Mouse (Mus musculus): ENCODE data around the gene Ankrd33b. TPM values are rescaled to one million over a fixed set of nuclear protein-coding genes. Genes with fewer than 3 reads are reported as not detected.

The Ankrd33b gene
- polyA plus RNA-seq, 1 experiment from 2014 or later, result 3.5 TPM

GRCm38 (mm10) chr15:31366596-31367480, 688 bp downstream of the Ankrd33b start:
- peak overlapping the region; percentile 76 for H3K4me3 ChIP-seq
- no peaks in the 10 kb centered on the region for H3K9me3 ChIP-seq (replicated peaks)
- ATAC-seq (replicated peaks; ENCODE audit: insufficient number of reproducible peaks, insufficient read depth, low FRiP score, low read depth), result peak; percentile 25; the same call in 1 of the 2 replicates
- peak overlapping the region; percentile 99 for H3K4me2 ChIP-seq
- peaks cover 23% of the 10 kb centered on the region for H3K27me3 ChIP-seq
- H3K27ac ChIP-seq, result peak overlapping the region; percentile 36; the same call in 1 of the 2 replicates
- under 1% methylated on average over 72 of the region's 72 CpGs for WGBS
- peak overlapping the region; percentile 69 for H3K9ac ChIP-seq
- no peaks in the 10 kb centered on the region for H3K36me3 ChIP-seq
- peaks cover 34% of the 10 kb centered on the region for H3K4me1 ChIP-seq (replicated peaks)

- Histone ChIP-seq H3K27me3 (peaks cover 23% of the 10 kb centered on the region), H3K4me2 (peak overlapping the region; percentile 99), H3K27ac (0 out of 2 replicates have a peak overlapping the region, but pooled peaks have one; percentile 28), H3K36me3 (no peaks in the 10 kb centered on the region), H3K4me3 (peak overlapping the region; percentile 76), H3K4me1 (replicated peaks) (peaks cover 34% of the 10 kb centered on the region), H3K9ac (peak overlapping the region; percentile 69), H3K9me3 (replicated peaks) (no peaks in the 10 kb centered on the region)
- WGBS, result 3% methylated on average over 37 of the region's 37 CpGs
- no peak for ATAC-seq (replicated peaks; ENCODE audit: insufficient number of reproducible peaks, insufficient read depth, low FRiP score, low read depth)
These were observed 1.6 kb downstream of the Ankrd33b start for GRCm38 (mm10) chr15:31365720-31366591.

GRCm38 (mm10) chr15:31365041-31365719, 2.3 kb downstream of the Ankrd33b start:
- 35% methylated on average over 11 of the region's 11 CpGs for WGBS
- H3K4me2 ChIP-seq, result peak overlapping the region; percentile 99
- no peaks in the 10 kb centered on the region for H3K36me3 ChIP-seq
- peaks cover 34% of the 10 kb centered on the region for H3K4me1 ChIP-seq (replicated peaks)
- peaks cover 23% of the 10 kb centered on the region for H3K27me3 ChIP-seq
- H3K9ac ChIP-seq, result peak overlapping the region; percentile 69; the same call in 1 of the 2 replicates
- H3K9me3 ChIP-seq (replicated peaks), result no peaks in the 10 kb centered on the region
- no peak overlapping the region for H3K27ac ChIP-seq
- peak overlapping the region; percentile 76 for H3K4me3 ChIP-seq
- no peak for ATAC-seq (replicated peaks; ENCODE audit: insufficient number of reproducible peaks, insufficient read depth, low FRiP score, low read depth)

- peaks cover 21% of the 10 kb centered on the region for H3K27me3 ChIP-seq
- no peak overlapping the region for H3K4me2 ChIP-seq
- ATAC-seq (replicated peaks; ENCODE audit: insufficient number of reproducible peaks, insufficient read depth, low FRiP score, low read depth), result no peak
- H3K4me1 ChIP-seq (replicated peaks), result peaks cover 34% of the 10 kb centered on the region
- H3K9ac ChIP-seq, result no peak overlapping the region
- 83% methylated on average over 6 of the region's 6 CpGs for WGBS
- H3K36me3 ChIP-seq, result no peaks in the 10 kb centered on the region
- H3K9me3 ChIP-seq (replicated peaks), result no peaks in the 10 kb centered on the region
- H3K4me3 ChIP-seq, result no peak overlapping the region
- H3K27ac ChIP-seq, result no peak overlapping the region
These were observed 3.1 kb downstream of the Ankrd33b start for GRCm38 (mm10) chr15:31364396-31364795.

GRCm38 (mm10) chr15:31363981-31364361, 3.6 kb downstream of the Ankrd33b start:
- H3K27ac ChIP-seq, result no peak overlapping the region
- no peak for ATAC-seq (replicated peaks; ENCODE audit: insufficient number of reproducible peaks, insufficient read depth, low FRiP score, low read depth)
- no peak overlapping the region for H3K9ac ChIP-seq
- H3K27me3 ChIP-seq, result peaks cover 18% of the 10 kb centered on the region
- no peak overlapping the region for H3K4me3 ChIP-seq
- H3K4me2 ChIP-seq, result no peak overlapping the region
- no peaks in the 10 kb centered on the region for H3K36me3 ChIP-seq
- H3K4me1 ChIP-seq (replicated peaks), result peaks cover 32% of the 10 kb centered on the region
- no peaks in the 10 kb centered on the region for H3K9me3 ChIP-seq (replicated peaks)
- 80% methylated on average over 8 of the region's 8 CpGs for WGBS

- H3K4me2 ChIP-seq, result no peak overlapping the region
- H3K36me3 ChIP-seq, result no peaks in the 10 kb centered on the region
- peaks cover 29% of the 10 kb centered on the region for H3K4me1 ChIP-seq (replicated peaks)
- H3K27ac ChIP-seq, result no peak overlapping the region
- 88% methylated on average over 13 of the region's 13 CpGs for WGBS
- H3K9me3 ChIP-seq (replicated peaks), result no peaks in the 10 kb centered on the region
- no peak for ATAC-seq (replicated peaks; ENCODE audit: insufficient number of reproducible peaks, insufficient read depth, low FRiP score, low read depth)
- no peak overlapping the region for H3K4me3 ChIP-seq
- H3K9ac ChIP-seq, result no peak overlapping the region
- H3K27me3 ChIP-seq, result peaks cover 13% of the 10 kb centered on the region
These were observed 4.1 kb downstream of the Ankrd33b start for GRCm38 (mm10) chr15:31363241-31363980.

GRCm38 (mm10) chr15:31361259-31361853, 6.2 kb downstream of the Ankrd33b start:
- Histone ChIP-seq H3K4me1 (replicated peaks) (peaks cover 11% of the 10 kb centered on the region), H3K9me3 (replicated peaks) (no peaks in the 10 kb centered on the region), H3K4me3 (no peak overlapping the region), H3K4me2 (no peak overlapping the region), H3K36me3 (no peaks in the 10 kb centered on the region), H3K27me3 (0 out of 2 replicates have a peak, but pooled peaks cover 4% of the 10 kb centered on the region), H3K9ac (no peak overlapping the region), H3K27ac (no peak overlapping the region)
- 89% methylated on average over 9 of the region's 9 CpGs for WGBS
- no peak for ATAC-seq (replicated peaks; ENCODE audit: insufficient number of reproducible peaks, insufficient read depth, low FRiP score, low read depth)

GRCm38 (mm10) chr15:31360593-31360992, 6.9 kb downstream of the Ankrd33b start:
- no peak for ATAC-seq (replicated peaks; ENCODE audit: insufficient number of reproducible peaks, insufficient read depth, low FRiP score, low read depth)
- H3K4me3 ChIP-seq, result no peak overlapping the region

GRCm38 (mm10) chr15:31359805-31360204, 7.7 kb downstream of the Ankrd33b start:
- 91% methylated on average over 6 of the region's 6 CpGs for WGBS

More at GRCm38 (mm10) chr15:31360593-31360992, 6.9 kb downstream of the Ankrd33b start:
- H3K27me3 ChIP-seq, result 0 out of 2 replicates have a peak, but pooled peaks cover 4% of the 10 kb centered on the region
- WGBS, result 80% methylated on average over 6 of the region's 6 CpGs
- H3K4me1 ChIP-seq (replicated peaks), result peaks cover 4% of the 10 kb centered on the region; the same call in 1 of the 2 replicates
- no peak overlapping the region for H3K9ac ChIP-seq
- H3K36me3 ChIP-seq, result no peaks in the 10 kb centered on the region
- no peak overlapping the region for H3K4me2 ChIP-seq
- no peak overlapping the region for H3K27ac ChIP-seq
- no peaks in the 10 kb centered on the region for H3K9me3 ChIP-seq (replicated peaks)

More at GRCm38 (mm10) chr15:31359805-31360204, 7.7 kb downstream of the Ankrd33b start:
- Histone ChIP-seq H3K4me1 (replicated peaks) (no peaks in the 10 kb centered on the region), H3K27me3 (no peaks in the 10 kb centered on the region), H3K27ac (no peak overlapping the region), H3K9ac (no peak overlapping the region), H3K4me3 (no peak overlapping the region), H3K4me2 (no peak overlapping the region), H3K9me3 (replicated peaks) (no peaks in the 10 kb centered on the region), H3K36me3 (no peaks in the 10 kb centered on the region)
- ATAC-seq (replicated peaks; ENCODE audit: insufficient number of reproducible peaks, insufficient read depth, low FRiP score, low read depth), result no peak

Data from heart, embryonic 15.5 days (tissue).